Mouse (Mus musculus): ENCODE measurements around the gene Tmbim6. TPM values are rescaled to one million over a fixed set of nuclear protein-coding genes. Genes with fewer than 3 reads are reported as not detected.
A peak's percentile ranks its signal among the peaks of the same experiment; 100 is the strongest.

The Tmbim6 gene
- polyA plus RNA-seq, 2 experiments = 216 to 296 TPM

GRCm38 (mm10) chr15:99421676-99422075 is 29.0 kb downstream of the Tmbim6 start:
- Histone ChIP-seq H3K4me2 (replicated peaks; ENCODE audit: low read depth, low read length, severe bottlenecking) (no peak overlapping the region), H3K27me3 (ENCODE audit: control insufficient read depth, insufficient read depth, low read length) (no peaks in the 10 kb centered on the region), H3K9me3 (ENCODE audit: control insufficient read depth, low read length) (no peaks in the 10 kb centered on the region), H3K36me3 (ENCODE audit: control insufficient read depth, insufficient read depth, low read length) (peaks cover 49% of the 10 kb centered on the region), H3K4me3 (replicated peaks; ENCODE audit: low read length) (no peak overlapping the region), H3K27ac (replicated peaks; ENCODE audit: low read depth, low read length) (peak overlapping the region; percentile 91), H3K4me1 (ENCODE audit: control insufficient read depth, insufficient read depth, low read length) (peaks cover 27% of the 10 kb centered on the region), H3K9ac (ENCODE audit: low read depth, low read length, severe bottlenecking) (no peak overlapping the region)
- ATAC-seq (ENCODE audit: low FRiP score, low read depth) = no peak
- WGBS = 84% methylated on average over 8 of the region's 8 CpGs
- no peak for TF ChIP-seq POLR2A (IDR thresholded peaks at IDR 0.05; ENCODE audit: borderline replicate concordance, extremely low read depth, insufficient read depth, insufficient read length)
- no peak for DNase-seq (ENCODE audit: low spot score)

DNA sequence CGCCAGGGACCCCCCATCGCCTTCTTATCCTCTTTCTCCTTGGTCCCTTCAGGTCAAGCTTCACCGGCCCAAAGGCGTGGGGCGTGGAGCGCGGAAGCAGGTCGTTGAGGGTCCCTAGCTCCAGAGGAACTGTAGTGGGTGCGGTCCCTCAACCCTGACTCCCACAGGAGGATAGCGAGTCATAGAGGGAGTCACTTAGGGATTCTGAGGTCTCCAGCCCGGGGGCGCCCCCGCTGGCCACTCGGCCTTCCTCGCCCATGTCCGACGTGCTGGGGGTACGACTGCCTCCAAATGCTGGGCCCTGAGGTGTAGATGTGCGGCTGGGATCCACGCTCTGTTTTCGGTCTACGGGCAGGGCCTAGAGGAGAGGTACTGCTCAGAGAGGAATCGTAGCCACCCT is 29.9 kb downstream of the Tmbim6 start:
- Histone ChIP-seq H3K4me3 (replicated peaks; ENCODE audit: low read length) (no peak overlapping the region), H3K27me3 (ENCODE audit: control insufficient read depth, insufficient read depth, low read length) (no peaks in the 10 kb centered on the region), H3K4me1 (ENCODE audit: control insufficient read depth, insufficient read depth, low read length) (peaks cover 22% of the 10 kb centered on the region), H3K9ac (ENCODE audit: low read depth, low read length, severe bottlenecking) (no peak overlapping the region), H3K9me3 (ENCODE audit: control insufficient read depth, low read length) (no peaks in the 10 kb centered on the region), H3K4me2 (replicated peaks; ENCODE audit: low read depth, low read length, severe bottlenecking) (no peak overlapping the region), H3K36me3 (ENCODE audit: control insufficient read depth, insufficient read depth, low read length) (peaks cover 58% of the 10 kb centered on the region), H3K27ac (replicated peaks; ENCODE audit: low read depth, low read length) (peak overlapping the region; percentile 91; the same call in 1 of the 2 replicates)
- DNase-seq (ENCODE audit: low spot score) (no peak), ATAC-seq (ENCODE audit: low FRiP score, low read depth) (no peak)
- 92% methylated on average over 21 of the region's 23 CpGs for WGBS
- no peak for TF ChIP-seq POLR2A (IDR thresholded peaks at IDR 0.05; ENCODE audit: borderline replicate concordance, extremely low read depth, insufficient read depth, insufficient read length)

- Histone ChIP-seq H3K27ac (replicated peaks; ENCODE audit: low read depth, low read length) (no peak overlapping the region), H3K36me3 (ENCODE audit: control insufficient read depth, insufficient read depth, low read length) (peaks cover 64% of the 10 kb centered on the region), H3K9ac (ENCODE audit: low read depth, low read length, severe bottlenecking) (no peak overlapping the region), H3K4me2 (replicated peaks; ENCODE audit: low read depth, low read length, severe bottlenecking) (no peak overlapping the region), H3K4me1 (ENCODE audit: control insufficient read depth, insufficient read depth, low read length) (peaks cover 22% of the 10 kb centered on the region), H3K27me3 (ENCODE audit: control insufficient read depth, insufficient read depth, low read length) (no peaks in the 10 kb centered on the region), H3K4me3 (replicated peaks; ENCODE audit: low read length) (no peak overlapping the region), H3K9me3 (ENCODE audit: control insufficient read depth, low read length) (no peaks in the 10 kb centered on the region)
- WGBS = 98% methylated on average over 10 of the region's 10 CpGs
- DNase-seq (ENCODE audit: low spot score) (no peak), ATAC-seq (ENCODE audit: low FRiP score, low read depth) (no peak)
- no peak for TF ChIP-seq POLR2A (IDR thresholded peaks at IDR 0.05; ENCODE audit: borderline replicate concordance, extremely low read depth, insufficient read depth, insufficient read length)
These were observed 30.4 kb downstream of the Tmbim6 start for GRCm38 (mm10) chr15:99423131-99423530.

DNA sequence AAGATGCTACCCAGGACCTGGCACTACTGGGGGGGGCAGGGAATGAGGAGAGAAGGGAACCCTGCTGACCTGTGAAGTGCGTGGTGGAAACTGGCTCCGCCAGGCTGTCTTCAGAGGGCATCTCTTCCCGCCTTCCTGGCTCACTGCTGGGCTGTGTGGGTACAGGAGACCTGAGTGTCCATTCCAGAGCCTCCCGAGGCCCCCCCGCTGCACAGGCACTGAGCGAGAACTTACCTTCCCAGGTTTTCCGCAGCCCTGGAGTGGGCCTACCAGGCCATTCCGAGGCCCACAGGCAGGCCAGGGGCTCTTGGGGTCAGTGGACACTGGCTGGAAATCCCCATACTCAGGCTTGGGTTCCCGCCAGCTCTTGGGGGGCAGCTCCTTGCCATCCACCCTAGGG is 31.2 kb downstream of the Tmbim6 start:
- no peak overlapping the region for H3K27ac ChIP-seq (replicated peaks; ENCODE audit: low read depth, low read length)
- no peak overlapping the region for H3K9ac ChIP-seq (ENCODE audit: low read depth, low read length, severe bottlenecking)
- 93% methylated on average over 9 of the region's 9 CpGs for WGBS
- no peak for TF ChIP-seq POLR2A (IDR thresholded peaks at IDR 0.05; ENCODE audit: borderline replicate concordance, extremely low read depth, insufficient read depth, insufficient read length)
- no peak overlapping the region for H3K4me2 ChIP-seq (replicated peaks; ENCODE audit: low read depth, low read length, severe bottlenecking)
- DNase-seq (ENCODE audit: low spot score) (no peak), ATAC-seq (ENCODE audit: low FRiP score, low read depth) (no peak)
- H3K4me1 ChIP-seq (ENCODE audit: control insufficient read depth, insufficient read depth, low read length) = peaks cover 22% of the 10 kb centered on the region
- peaks cover 71% of the 10 kb centered on the region for H3K36me3 ChIP-seq (ENCODE audit: control insufficient read depth, insufficient read depth, low read length)
- H3K9me3 ChIP-seq (ENCODE audit: control insufficient read depth, low read length) = no peaks in the 10 kb centered on the region
- H3K27me3 ChIP-seq (ENCODE audit: control insufficient read depth, insufficient read depth, low read length) = no peaks in the 10 kb centered on the region
- no peak overlapping the region for H3K4me3 ChIP-seq (replicated peaks; ENCODE audit: low read length)

DNA sequence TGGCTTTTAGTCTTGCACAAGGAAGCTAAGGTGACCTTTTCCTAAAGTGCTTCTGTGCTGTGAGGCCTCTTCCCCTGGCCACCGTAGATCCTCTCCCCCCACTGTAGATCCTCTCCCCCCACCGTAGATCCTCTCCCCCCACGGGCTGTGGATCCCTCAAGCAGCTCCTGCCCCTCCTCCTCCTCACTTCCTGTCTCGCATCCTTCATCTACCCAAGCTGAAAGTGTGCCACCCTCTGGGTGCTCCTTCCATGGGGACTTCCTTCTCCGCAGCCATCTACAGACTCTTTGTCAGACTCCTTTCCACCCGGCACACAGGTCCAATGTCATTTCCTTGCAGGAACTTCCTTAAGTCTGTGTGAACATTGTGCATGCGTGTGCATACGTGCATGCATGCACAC is 37.7 kb downstream of the Tmbim6 start:
- TF ChIP-seq POLR2A (IDR thresholded peaks at IDR 0.05; ENCODE audit: borderline replicate concordance, extremely low read depth, insufficient read depth, insufficient read length) = no peak
- no peak overlapping the region for H3K4me2 ChIP-seq (replicated peaks; ENCODE audit: low read depth, low read length, severe bottlenecking)
- H3K9ac ChIP-seq (ENCODE audit: low read depth, low read length, severe bottlenecking) = no peak overlapping the region
- DNase-seq (ENCODE audit: low spot score) (no peak), ATAC-seq (ENCODE audit: low FRiP score, low read depth) (no peak)
- H3K4me3 ChIP-seq (replicated peaks; ENCODE audit: low read length) = no peak overlapping the region
- H3K4me1 ChIP-seq (ENCODE audit: control insufficient read depth, insufficient read depth, low read length) = 0 out of 2 replicates have a peak, but pooled peaks cover 11% of the 10 kb centered on the region
- no peaks in the 10 kb centered on the region for H3K27me3 ChIP-seq (ENCODE audit: control insufficient read depth, insufficient read depth, low read length)
- no peak overlapping the region for H3K27ac ChIP-seq (replicated peaks; ENCODE audit: low read depth, low read length)
- 76% methylated on average over 8 of the region's 8 CpGs for WGBS
- H3K36me3 ChIP-seq (ENCODE audit: control insufficient read depth, insufficient read depth, low read length) = peaks cover 84% of the 10 kb centered on the region
- H3K9me3 ChIP-seq (ENCODE audit: control insufficient read depth, low read length) = no peaks in the 10 kb centered on the region

DNA sequence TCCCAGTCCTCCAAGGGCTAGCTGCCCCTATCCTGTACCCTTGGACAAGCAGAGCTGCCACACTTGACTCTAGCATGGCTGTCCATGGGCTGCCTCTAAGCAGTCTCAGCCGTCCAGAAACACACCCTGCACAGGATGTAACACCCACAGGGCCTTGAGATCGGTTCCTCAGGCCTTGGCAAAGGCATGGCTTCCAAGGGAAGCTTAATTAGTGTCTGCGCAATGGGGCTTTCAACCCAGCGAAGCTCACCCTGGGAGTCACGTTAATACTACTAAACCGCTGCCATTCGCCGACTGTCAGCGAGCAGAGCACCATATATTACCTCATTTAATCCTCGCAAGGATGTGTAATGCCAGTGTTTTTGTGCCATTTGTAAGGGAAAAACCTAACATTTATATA is 38.4 kb downstream of the Tmbim6 start:
- no peak overlapping the region; the same call in 1 of the 2 replicates for H3K27ac ChIP-seq (replicated peaks; ENCODE audit: low read depth, low read length)
- H3K4me3 ChIP-seq (replicated peaks; ENCODE audit: low read length) = no peak overlapping the region
- no peak for DNase-seq (ENCODE audit: low spot score)
- H3K4me1 ChIP-seq (ENCODE audit: control insufficient read depth, insufficient read depth, low read length) = 0 out of 2 replicates have a peak, but pooled peaks cover 15% of the 10 kb centered on the region
- WGBS = 77% methylated on average over 10 of the region's 10 CpGs
- ATAC-seq (ENCODE audit: low FRiP score, low read depth) = 0 out of 2 replicates have a peak, but pooled peaks have one; percentile 5
- peaks cover 81% of the 10 kb centered on the region for H3K36me3 ChIP-seq (ENCODE audit: control insufficient read depth, insufficient read depth, low read length)
- no peak overlapping the region for H3K4me2 ChIP-seq (replicated peaks; ENCODE audit: low read depth, low read length, severe bottlenecking)
- H3K9me3 ChIP-seq (ENCODE audit: control insufficient read depth, low read length) = no peaks in the 10 kb centered on the region
- H3K9ac ChIP-seq (ENCODE audit: low read depth, low read length, severe bottlenecking) = no peak overlapping the region
- no peaks in the 10 kb centered on the region for H3K27me3 ChIP-seq (ENCODE audit: control insufficient read depth, insufficient read depth, low read length)
- no peak for TF ChIP-seq POLR2A (IDR thresholded peaks at IDR 0.05; ENCODE audit: borderline replicate concordance, extremely low read depth, insufficient read depth, insufficient read length)

Data from limb, embryonic 14.5 days (tissue).